Mouse (Mus musculus): ENCODE measurements around the gene Faf1. TPM values are rescaled to one million over a fixed set of nuclear protein-coding genes. Genes with fewer than 3 reads are reported as not detected.

Gene Faf1
- polyA plus RNA-seq, 1 experiment from 2014 or later = 45.5 TPM

DNA sequence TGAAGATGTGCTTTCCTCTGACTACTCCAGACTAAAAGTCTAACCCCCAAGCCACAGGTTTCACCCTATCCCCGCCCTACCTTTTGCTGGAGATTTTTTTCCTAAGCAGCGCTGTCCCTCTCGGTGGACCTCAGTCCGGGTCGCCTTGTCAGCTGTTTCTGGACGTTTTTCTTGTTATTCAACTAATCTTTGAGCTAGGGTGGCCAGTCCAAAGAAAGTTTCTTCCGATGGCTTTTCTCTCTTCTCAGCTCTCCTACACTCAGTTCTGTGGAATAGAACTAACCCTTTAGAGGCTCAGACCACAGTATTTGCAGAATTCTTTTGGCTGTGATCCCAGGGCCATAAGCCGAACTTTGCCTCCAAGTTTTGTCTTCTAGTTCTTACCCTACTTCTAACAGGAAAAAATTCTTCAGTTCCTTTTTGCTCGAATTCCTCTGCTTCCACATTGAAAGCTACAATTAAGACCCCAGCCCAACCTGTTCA is 302.5 kb downstream of the Faf1 start:
- peak overlapping the region; percentile 63 for H3K4me2 ChIP-seq (replicated peaks)
- H3K9me3 ChIP-seq (replicated peaks) = no peaks in the 10 kb centered on the region
- 0 out of 2 replicates have a peak overlapping the region, but pooled peaks have one; percentile 40 for H3K4me3 ChIP-seq
- peaks cover 96% of the 10 kb centered on the region for H3K27me3 ChIP-seq
- WGBS = 3% methylated on average over 9 of the region's 9 CpGs
- ATAC-seq (ENCODE audit: low FRiP score) = no peak
- H3K36me3 ChIP-seq = no peaks in the 10 kb centered on the region
- H3K4me1 ChIP-seq = peaks cover 43% of the 10 kb centered on the region
- H3K27ac ChIP-seq = no peak overlapping the region
- H3K9ac ChIP-seq = no peak overlapping the region

DNA sequence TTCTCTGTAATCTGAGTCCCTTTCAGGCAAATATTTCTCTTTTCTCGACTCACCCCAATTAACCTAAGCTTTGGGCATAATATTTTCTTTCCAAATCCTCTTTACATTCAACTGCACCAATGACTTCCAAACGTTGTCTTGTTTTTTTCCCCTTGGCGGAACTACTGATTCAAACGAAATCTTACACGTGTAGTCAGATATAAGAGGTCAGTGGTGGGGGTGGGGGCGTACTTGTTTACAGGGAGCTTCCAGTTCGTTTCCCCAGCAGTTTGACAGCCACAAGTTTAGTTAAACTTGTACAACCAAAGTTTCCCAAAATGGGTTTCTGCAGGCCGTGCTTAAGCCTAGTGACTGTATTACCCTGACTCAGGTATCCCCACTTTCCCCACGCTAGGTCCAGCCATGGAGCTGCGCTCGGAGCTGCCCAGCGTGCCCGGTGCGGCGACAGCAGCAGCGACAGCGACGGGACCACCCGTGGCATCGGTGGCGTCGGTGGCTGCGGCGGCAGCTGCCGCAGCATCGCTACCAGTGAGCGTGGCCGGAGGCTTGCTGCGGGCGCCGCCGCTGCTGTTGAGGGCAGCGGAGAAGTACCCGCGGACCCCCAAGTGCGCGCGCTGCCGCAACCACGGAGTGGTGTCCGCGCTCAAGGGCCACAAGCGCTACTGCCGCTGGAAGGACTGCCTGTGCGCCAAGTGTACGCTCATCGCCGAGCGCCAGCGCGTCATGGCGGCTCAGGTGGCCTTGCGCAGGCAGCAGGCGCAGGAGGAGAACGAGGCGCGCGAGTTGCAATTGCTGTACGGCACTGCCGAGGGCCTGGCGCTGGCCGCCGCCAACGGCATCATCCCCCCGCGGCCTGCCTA is 303.3 kb downstream of the Faf1 start:
- Histone ChIP-seq H3K4me1 (peaks cover 38% of the 10 kb centered on the region), H3K4me3 (peak overlapping the region; percentile 4), H3K9ac (no peak overlapping the region), H3K4me2 (replicated peaks) (peak overlapping the region; percentile 26), H3K9me3 (replicated peaks) (no peaks in the 10 kb centered on the region), H3K27ac (no peak overlapping the region), H3K27me3 (peaks cover 96% of the 10 kb centered on the region), H3K36me3 (no peaks in the 10 kb centered on the region)
- under 1% methylated on average over 64 of the region's 66 CpGs for WGBS
- no peak for ATAC-seq (ENCODE audit: low FRiP score)

DNA sequence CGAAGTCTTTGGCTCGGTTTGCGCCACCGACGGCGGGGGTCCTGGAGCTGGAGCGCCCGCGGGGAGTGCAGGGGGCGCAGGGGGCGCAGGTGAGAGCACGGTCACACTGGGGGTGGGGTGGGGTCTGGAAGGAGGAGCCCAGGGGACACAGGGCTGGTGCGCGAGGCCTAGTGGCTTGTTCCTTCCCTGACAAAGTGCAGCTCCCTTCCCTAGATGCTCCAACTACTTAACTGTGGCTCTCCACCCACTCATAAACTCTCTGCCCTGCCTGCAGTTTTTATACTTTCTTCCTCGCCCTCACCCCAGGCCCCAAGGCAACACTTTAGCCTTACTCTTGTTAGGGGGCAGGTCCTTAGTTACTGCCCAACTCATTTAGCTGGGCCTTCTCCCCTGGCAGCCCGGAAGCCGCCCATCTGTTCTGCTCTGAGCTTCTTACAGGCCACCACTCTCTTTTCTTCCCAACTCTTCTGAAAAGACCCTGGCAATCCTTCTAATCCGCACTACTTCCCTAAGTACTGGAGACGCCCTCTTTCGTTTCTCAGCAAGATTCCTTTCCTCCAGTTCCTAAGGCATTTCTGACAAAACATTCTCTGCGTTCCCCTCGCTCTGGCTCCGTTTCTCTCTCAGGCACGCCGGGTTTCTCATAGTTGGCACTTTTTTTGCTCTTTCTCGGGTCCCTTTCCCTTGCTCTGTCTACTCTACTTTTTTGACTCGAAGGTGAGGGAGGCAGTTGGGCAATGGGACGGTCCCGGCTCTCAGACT is 304.1 kb downstream of the Faf1 start:
- WGBS = 1% methylated on average over 27 of the region's 29 CpGs
- ATAC-seq (ENCODE audit: low FRiP score) = no peak
- Histone ChIP-seq H3K27me3 (peaks cover 96% of the 10 kb centered on the region), H3K4me1 (peaks cover 36% of the 10 kb centered on the region), H3K4me2 (replicated peaks) (peak overlapping the region; percentile 26), H3K9ac (no peak overlapping the region), H3K9me3 (replicated peaks) (no peaks in the 10 kb centered on the region), H3K27ac (no peak overlapping the region), H3K4me3 (peak overlapping the region; percentile 4), H3K36me3 (no peaks in the 10 kb centered on the region)

DNA sequence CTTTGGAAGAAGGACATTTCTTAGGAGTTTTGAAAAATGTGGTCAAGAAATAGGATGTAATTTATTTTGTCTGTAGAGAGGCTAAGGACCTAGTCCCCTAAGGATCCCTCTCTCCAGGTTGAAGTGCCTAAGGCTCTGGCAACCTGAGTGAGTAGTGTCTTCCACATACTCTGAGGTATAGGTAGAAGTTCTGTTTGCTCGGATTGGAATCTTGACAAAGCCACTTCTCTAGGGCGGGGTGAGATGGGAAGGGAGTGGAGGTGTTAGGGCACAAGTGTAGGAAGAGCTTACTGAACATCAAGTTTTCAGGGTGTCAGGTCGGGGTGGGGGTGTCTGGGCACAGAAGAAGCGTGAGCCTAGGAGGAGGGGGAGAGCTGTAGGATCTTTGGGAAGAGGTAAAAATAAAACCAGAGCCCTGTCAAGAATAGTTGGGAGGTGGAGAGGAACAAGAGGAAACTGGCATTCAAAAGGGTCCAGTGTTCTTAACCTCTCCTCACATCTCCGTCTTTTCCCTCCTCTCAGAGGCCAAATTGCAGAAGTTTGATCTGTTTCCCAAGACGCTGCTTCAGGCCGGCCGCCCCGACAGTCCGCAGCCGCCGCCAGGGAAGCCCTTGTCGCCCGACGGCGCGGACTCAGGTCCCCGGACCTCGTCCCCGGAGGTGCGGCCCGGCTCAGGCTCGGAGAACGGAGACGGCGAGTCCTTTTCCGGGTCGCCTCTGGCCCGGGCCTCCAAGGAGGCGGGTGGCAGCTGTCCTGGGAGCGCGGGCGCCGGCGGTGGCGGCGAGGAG is 304.9 kb downstream of the Faf1 start:
- H3K9me3 ChIP-seq (replicated peaks) = no peaks in the 10 kb centered on the region
- H3K27me3 ChIP-seq = peaks cover 96% of the 10 kb centered on the region
- no peak overlapping the region for H3K9ac ChIP-seq
- peak overlapping the region; percentile 47 for H3K4me2 ChIP-seq (replicated peaks)
- H3K4me3 ChIP-seq = peak overlapping the region; percentile 31; the same call in 1 of the 2 replicates
- under 1% methylated on average over 37 of the region's 37 CpGs for WGBS
- peaks cover 36% of the 10 kb centered on the region for H3K4me1 ChIP-seq
- no peak for ATAC-seq (ENCODE audit: low FRiP score)
- H3K36me3 ChIP-seq = no peaks in the 10 kb centered on the region
- no peak overlapping the region for H3K27ac ChIP-seq

DNA sequence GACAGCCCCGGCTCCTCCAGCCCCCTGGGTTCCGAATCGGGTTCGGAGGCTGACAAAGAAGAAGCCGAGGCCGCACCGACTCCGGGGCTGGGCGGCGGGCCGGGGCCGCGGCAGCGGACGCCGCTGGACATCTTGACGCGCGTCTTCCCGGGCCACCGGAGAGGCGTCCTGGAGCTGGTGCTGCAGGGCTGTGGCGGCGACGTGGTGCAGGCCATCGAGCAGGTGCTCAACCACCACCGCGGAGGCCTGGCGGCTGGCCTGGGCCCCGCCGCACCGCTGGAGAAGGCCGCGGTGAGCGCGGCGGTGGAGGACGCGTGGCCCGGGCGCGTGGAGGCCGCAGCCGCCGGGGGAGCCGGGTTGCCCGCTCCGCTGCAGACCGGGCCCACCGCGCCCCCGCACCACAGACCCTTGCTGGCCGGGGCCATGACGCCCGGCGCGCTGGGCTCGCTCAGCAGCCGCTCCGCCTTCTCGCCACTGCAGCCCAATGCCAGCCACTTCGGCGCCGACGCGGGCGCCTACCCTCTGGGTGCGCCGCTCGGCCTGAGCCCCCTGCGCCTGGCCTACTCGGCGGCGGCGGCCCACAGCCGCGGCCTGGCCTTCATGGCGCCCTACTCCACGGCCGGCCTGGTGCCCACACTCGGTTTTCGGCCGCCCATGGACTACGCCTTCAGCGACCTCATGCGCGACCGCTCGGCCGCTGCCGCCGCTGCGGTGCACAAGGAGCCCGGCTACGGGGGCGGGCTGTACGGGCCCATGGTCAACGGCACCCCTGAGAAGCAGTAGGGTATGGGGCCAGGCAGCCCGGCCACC is 305.7 kb downstream of the Faf1 start:
- Histone ChIP-seq H3K4me2 (replicated peaks) (peak overlapping the region; percentile 47), H3K9ac (no peak overlapping the region), H3K9me3 (replicated peaks) (no peaks in the 10 kb centered on the region), H3K4me1 (peaks cover 36% of the 10 kb centered on the region), H3K36me3 (no peaks in the 10 kb centered on the region), H3K27ac (no peak overlapping the region), H3K27me3 (peaks cover 96% of the 10 kb centered on the region), H3K4me3 (peak overlapping the region; percentile 31)
- no peak for ATAC-seq (ENCODE audit: low FRiP score)
- under 1% methylated on average over 77 of the region's 99 CpGs for WGBS

DNA sequence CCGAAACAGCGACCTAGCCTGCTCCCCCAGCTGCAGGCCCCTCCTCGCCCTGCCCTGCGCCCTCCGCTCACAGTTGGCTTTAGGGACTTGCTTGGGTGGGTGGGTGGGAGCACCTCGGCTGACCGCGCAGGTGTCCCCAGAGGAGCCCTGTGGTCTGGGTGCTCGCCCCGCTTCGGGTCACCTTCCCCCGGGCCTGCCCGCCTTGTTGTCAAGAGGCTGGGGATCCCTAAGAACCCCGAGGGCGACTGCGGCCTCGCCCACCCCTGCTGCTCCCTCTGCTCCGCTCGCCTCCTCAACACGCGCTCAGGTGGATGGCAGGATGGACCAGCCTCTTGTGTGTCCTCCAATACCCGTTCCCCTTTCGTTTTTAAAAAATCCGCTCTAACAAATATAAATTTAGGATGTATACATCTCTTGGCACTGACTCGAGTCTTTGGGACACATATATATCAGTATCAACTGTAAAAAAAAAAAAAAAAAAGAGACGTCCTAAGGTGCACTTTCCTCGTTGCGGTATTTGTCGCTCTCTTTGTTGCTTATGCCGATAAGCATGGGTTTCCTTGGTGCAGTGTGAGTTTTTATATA is 306.4 kb downstream of the Faf1 start:
- H3K36me3 ChIP-seq = no peaks in the 10 kb centered on the region
- no peak overlapping the region for H3K4me3 ChIP-seq
- ATAC-seq (ENCODE audit: low FRiP score) = no peak
- H3K4me1 ChIP-seq = peaks cover 29% of the 10 kb centered on the region
- H3K27me3 ChIP-seq = peaks cover 96% of the 10 kb centered on the region
- no peak overlapping the region for H3K9ac ChIP-seq
- peak overlapping the region; percentile 47 for H3K4me2 ChIP-seq (replicated peaks)
- WGBS = 1% methylated on average over 26 of the region's 30 CpGs
- H3K27ac ChIP-seq = no peak overlapping the region
- no peaks in the 10 kb centered on the region for H3K9me3 ChIP-seq (replicated peaks)

DNA sequence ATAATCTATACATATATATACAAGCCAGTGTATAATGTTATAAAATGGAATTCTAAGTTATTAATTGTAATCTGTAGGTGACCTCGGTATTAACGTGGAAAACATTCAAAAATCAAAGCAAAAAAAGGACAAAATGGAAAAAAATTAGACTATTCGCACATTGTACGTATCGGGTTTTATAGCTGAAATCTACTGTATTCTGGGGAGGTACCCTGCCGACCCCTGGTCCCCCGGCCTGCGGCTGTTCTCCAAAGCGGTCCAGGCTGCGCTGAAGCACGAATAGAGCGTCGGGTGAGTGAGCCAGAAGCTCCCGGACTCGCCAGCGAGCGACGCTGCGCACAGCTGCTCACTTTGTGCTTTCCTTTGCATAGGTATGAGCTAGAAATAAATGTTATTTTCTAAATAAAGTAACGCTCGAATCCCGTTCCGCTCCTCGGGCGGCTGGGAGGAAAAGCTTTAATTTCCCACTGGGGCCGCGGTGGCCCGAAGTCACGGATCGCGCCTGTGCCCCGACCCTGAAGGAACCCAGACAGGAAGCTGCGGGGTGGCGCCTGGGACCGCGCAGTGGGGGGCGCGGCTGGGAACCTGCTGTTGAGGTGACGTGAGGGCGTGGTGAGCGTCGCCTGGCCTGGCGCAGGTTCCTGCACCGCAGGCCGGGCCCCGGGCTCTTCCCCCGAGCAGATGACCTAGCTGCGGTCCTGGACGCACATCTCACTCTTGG is 307.1 kb downstream of the Faf1 start:
- Histone ChIP-seq H3K4me2 (replicated peaks) (no peak overlapping the region), H3K36me3 (no peaks in the 10 kb centered on the region), H3K4me1 (peaks cover 23% of the 10 kb centered on the region), H3K4me3 (no peak overlapping the region), H3K9ac (no peak overlapping the region), H3K9me3 (replicated peaks) (no peaks in the 10 kb centered on the region), H3K27me3 (peaks cover 96% of the 10 kb centered on the region), H3K27ac (no peak overlapping the region)
- 0 out of 2 replicates have a peak, but pooled peaks have one; percentile 12 for ATAC-seq (ENCODE audit: low FRiP score)
- WGBS = 1% methylated on average over 49 of the region's 49 CpGs

DNA sequence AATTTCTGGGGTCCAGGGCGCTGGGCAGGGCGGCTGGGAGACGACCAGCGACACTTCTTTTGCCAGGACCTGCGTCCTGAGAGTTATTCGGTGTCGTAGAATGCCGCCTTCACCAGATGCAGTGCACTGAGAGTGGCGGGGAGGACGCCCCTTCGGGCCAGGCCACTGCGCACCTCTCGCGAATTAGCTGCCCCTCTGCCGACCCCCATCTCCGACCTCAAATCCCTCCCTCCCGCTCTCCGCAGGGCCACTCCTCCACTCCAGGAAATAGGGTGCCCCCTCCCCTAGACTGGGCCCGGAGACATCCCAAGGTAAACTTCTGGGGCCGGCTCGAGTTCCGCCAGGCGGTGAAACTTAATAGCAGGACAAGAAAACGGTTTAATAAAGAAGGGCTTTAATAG is 307.6 kb downstream of the Faf1 start:
- peaks cover 21% of the 10 kb centered on the region for H3K4me1 ChIP-seq
- H3K4me2 ChIP-seq (replicated peaks) = no peak overlapping the region
- H3K9me3 ChIP-seq (replicated peaks) = no peaks in the 10 kb centered on the region
- H3K27me3 ChIP-seq = peaks cover 96% of the 10 kb centered on the region
- no peak overlapping the region for H3K27ac ChIP-seq
- ATAC-seq (ENCODE audit: low FRiP score) = peak; percentile 15; the same call in 1 of the 2 replicates
- no peak overlapping the region for H3K4me3 ChIP-seq
- H3K9ac ChIP-seq = no peak overlapping the region
- WGBS = under 1% methylated on average over 24 of the region's 24 CpGs
- no peaks in the 10 kb centered on the region for H3K36me3 ChIP-seq

DNA sequence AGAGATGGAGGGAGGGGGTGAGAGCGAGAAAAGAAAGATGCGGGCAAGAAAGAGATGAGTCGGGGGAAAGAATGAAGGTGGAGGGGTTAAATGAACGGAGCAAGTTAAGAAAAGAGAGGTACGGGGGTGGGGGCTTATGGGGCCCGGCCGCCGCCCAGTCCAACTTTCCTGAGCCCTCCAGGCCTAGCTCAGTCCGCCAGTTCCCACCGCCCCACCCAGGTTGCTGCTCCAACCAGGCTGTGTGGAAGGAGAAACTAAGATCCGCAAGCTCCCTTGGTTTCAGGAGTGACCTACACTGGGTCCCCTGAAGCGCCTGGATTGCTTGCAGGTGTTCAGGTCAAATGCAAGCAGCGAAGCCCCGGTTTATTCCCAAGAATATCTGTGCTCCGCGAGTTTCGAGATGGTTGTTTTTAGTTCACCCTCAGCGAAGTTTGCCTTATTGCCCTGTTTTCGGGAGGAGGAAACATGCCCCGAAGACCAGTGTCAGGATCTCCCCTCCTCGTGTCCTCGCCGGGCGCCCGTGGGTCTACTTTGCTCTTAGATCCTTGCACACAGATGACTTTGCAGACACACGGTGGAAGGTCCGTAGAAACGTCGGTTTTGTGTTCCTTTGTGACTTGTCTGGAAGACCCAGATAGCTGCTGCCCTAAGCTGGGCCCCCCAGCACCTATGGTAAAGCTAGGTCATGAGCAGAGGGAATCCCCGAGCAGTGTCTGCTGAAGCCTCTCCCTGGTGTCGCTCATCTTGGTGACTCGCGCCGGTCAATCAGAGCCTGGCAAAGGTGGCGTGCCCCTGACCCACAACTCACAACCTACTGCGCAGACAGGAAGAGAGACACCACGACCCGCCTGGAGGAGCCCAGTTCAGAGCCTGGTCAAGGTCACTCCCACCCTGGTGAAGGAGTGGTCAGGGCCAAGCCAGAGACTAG is 308.4 kb downstream of the Faf1 start:
- no peak overlapping the region for H3K4me3 ChIP-seq
- no peak overlapping the region for H3K9ac ChIP-seq

More for the DNA sequence above, 308.4 kb downstream of the Faf1 start:
- no peak overlapping the region for H3K27ac ChIP-seq
- peaks cover 20% of the 10 kb centered on the region for H3K4me1 ChIP-seq
- 3% methylated on average over 38 of the region's 38 CpGs for WGBS
- H3K9me3 ChIP-seq (replicated peaks) = no peaks in the 10 kb centered on the region
- no peak overlapping the region for H3K4me2 ChIP-seq (replicated peaks)
- ATAC-seq (ENCODE audit: low FRiP score) = no peak
- no peaks in the 10 kb centered on the region for H3K36me3 ChIP-seq
- peaks cover 96% of the 10 kb centered on the region for H3K27me3 ChIP-seq

All from hindbrain, embryonic 12.5 days (tissue).